Mouse (Mus musculus): ENCODE measurements around the gene Il22ra1. TPM values are rescaled to one million over a fixed set of nuclear protein-coding genes. Genes with fewer than 3 reads are reported as not detected.

Il22ra1 gene
- total RNA-seq, 2 experiments from 2014 or later: 0.44 to 0.53 TPM

DNA sequence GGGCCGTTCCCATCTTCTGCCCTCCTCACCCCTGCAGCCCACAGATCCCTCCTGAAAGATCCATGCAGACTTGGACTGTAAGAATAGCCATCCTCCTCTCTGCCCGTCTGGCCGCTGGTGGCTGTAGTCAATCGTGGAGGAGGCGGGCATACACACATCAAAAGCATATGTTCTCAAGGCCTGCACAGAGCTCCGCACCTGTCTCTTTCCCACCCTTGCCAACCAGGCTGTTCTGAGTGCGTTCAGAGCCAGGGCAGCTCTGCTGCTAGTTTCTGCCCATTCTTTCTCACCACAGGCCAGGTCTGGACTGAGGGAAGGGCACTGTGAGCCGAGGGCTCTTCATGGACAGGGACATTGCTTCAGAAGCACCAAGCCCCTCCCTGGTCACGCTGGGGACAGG is 2.2 kb downstream of the Il22ra1 start:
- intact Hi-C loops (cut with DNase I): no loop called here
- no peak for DNase-seq

DNA sequence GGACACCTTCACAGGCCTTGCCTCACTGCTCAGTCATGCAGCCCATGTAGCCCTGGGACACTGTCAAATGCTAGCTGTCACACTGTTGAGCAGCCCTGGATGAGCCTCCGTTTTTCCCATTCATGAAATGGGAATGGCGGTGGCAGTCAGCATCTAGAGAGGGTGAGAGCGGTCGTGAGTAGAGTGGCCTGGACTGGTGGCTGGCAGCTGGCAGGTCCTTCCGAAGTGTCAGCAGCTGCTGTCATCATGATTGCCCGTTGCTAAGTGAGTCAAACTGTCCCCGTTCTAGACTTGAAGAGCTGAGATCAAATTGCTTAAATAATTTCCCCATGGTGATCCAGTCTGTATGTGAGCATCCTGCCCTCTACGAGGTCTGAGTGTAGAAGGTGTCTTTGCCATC is 3.0 kb downstream of the Il22ra1 start:
- DNase-seq: no peak
- intact Hi-C loops (cut with DNase I): no loop called here

DNA sequence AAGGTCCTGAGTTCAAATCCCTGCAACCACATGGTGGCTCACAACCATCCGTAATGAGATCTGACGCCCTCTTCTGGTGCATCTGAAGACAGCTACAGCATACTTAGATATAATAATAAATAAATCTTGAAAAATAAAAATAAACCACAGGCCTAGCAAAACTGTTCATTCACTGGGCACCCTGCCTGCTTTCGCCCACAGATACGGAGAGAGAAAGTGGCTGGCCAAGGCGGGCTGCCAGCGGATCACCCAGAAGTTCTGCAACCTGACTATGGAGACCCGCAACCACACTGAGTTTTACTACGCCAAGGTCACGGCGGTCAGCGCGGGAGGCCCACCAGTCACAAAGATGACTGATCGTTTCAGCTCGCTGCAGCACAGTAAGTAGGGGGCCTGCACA is 5.9 kb downstream of the Il22ra1 start:
- intact Hi-C loops (cut with DNase I): no loop called here
- DNase-seq: no peak

DNA sequence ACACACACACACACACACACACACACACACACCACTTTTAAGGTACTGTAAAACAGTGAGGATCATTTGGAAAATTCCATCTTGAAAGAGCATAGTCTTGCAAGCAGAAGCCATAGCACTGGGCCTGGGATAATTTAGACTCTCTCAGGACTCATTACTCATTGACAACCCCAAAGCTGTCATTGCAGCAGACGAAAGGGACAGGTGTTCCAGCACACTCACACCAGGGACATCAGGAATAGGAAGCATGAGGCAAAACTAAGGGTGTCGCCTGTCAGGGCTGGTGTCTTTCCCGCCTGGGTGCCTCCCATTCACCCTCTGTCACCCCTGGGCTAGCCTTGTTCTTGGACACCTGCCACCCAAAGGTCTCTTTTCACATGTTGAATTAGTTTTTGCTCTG is 8.9 kb downstream of the Il22ra1 start:
- intact Hi-C loops (cut with DNase I): no loop called here
- DNase-seq: no peak

DNA sequence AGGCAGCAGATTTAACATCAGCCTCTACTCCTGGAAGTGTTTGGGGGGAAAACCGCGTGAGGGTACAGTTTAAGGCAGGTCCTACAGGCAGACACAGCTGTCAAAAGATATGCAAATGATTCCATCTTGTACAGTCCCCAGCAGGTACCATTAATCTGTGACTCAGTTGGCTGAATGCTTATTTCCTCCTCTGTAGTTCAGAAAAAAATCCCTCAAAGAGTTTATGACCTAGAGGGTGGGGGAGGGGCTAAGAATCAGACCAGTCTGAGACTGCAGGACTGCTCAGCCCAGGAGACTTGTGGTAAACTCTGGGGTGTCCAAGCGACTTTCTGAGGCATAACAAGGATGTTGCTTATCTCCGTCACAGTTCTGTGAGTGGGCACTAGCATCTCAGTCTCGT is 10.3 kb downstream of the Il22ra1 start:
- intact Hi-C loops (cut with DNase I): no loop called here
- no peak for DNase-seq

DNA sequence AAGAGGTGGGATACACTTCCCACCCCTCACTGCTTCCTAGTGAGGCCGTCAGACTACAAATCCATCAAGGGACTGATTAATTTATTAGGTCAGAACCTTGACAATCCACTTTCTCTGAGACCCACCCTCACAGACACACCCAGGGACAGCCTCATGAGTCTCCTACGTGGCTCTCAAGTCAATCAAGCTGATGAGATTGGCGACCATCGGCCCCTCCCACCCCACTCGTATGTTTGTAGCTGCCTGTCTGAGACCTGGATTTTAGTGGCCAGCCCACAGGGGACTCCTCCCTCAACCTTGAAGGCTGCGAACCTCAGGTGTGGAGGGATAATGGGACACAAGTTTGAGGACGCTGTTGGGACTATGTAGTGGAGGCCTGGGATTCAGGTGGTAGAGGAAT is 11.2 kb downstream of the Il22ra1 start:
- intact Hi-C loops (cut with DNase I): no loop called here
- DNase-seq: no peak

DNA sequence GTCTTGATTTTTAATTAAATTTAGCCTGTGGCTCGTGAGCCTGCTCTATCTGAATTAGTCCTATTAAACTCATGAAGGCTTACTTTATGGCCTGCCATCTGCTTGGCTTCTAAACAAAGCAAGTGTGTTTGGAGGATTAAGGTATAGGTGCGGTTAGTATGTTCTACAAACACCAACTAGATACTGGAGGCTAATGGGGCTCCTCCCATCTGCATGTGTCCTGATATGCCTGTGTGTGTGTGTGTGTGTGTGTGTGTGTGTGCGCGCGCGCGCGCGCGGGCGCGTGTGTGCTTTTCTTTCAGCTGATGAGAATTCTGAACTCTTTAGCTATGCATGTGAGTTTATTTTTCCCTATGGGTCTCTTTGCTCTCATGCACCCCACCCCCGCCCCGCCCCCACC is 11.7 kb downstream of the Il22ra1 start:
- intact Hi-C loops (cut with DNase I): no loop called here
- DNase-seq: no peak

DNA sequence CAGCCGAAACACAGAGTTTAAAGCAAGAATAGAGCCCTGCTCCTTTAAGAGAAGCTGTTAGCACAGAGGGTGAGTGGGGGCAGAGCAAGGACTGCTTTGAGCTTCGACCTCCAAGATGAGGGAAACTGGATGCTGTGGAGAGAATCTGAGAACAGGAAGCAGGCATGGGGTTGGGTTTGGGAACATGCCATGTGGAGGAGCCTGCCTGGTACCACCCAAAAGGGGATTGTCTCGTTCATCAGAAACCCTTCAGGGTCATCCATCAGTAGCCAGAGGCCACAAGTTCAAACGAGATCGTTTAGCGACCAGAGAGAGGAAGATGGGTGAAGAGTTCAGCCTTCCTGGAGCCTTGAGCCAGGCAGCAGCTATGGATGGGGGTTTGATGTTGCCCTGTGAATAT is 15.5 kb downstream of the Il22ra1 start:
- intact Hi-C loops (cut with DNase I): no loop called here
- DNase-seq: no peak

DNA sequence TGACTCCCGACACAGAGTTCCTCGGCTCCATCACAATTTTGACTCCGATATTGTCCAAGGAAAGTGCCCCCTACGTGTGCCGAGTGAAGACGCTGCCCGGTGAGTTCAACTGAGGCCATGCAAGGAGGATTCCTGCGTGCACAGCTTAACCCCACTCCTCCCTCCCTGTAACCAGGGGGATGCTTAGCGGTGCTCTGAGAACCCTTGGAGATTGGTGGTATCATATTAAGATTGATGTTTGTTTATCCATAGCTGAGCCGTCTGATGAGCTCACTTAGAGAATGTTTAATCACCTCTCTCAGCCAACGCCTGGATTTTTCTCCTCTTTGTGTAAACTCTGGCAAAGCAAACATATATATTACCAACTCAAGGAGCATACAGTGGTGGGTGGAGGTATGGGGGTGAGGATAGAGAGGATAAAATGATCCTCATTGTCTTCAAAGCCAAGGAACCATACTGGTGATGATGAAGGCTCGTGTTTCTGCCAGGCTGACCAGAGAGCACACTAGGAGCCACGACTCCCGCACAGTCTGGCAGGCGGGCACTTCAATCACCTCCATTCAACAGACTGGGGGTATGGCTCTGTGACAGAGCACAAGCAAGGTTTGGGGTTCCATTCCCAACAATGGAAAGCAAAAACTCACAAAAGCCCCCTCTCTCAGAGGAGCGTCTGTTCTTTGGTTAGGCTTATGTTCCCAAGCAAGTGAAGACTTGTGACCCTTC is 16.9 kb downstream of the Il22ra1 start:
- intact Hi-C loops (cut with DNase I): no loop called here
- DNase-seq: no peak

DNA sequence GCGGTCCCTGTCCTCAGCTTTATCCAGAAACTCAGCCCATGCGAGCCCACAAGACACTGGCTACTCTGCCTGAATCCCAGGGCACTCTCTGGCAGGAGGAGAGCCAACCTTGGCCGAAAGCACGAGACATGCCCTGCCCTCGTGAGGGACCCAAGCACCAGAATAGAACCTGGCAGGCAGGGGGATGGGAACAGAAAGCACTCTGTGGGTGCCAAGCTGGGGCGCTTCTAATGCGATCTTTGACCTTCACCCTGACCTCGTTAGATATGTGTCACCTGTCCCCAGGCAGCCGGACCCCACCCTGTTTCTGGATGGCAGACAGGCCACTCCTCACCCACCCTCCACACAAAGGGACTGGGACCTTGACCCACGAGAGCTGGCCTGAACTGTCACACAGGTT is 17.6 kb downstream of the Il22ra1 start:
- peak; percentile 47 to 67 for DNase-seq
- intact Hi-C loops (cut with DNase I): no loop called here

DNA sequence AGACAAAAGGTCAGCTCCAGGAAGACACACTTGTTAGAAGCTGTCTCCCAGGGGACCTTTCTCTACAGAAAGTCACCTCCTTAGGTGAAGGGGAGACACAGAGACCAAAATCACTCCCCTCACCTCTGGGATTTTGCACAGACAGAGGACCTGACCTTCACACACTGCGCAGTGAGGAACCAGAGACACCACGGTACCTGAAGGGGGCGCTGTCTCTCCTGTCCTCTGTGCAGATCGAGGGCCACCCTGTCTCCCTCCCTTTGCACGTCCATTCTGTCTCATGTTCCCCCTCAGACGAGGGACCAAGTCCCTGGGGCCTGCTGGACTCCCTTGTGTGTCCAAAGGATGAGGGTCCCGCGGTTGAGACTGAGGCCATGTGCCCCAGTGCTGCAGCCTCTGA is 22.9 kb downstream of the Il22ra1 start:
- DNase-seq: no peak
- intact Hi-C loops (cut with DNase I): no loop called here

DNA sequence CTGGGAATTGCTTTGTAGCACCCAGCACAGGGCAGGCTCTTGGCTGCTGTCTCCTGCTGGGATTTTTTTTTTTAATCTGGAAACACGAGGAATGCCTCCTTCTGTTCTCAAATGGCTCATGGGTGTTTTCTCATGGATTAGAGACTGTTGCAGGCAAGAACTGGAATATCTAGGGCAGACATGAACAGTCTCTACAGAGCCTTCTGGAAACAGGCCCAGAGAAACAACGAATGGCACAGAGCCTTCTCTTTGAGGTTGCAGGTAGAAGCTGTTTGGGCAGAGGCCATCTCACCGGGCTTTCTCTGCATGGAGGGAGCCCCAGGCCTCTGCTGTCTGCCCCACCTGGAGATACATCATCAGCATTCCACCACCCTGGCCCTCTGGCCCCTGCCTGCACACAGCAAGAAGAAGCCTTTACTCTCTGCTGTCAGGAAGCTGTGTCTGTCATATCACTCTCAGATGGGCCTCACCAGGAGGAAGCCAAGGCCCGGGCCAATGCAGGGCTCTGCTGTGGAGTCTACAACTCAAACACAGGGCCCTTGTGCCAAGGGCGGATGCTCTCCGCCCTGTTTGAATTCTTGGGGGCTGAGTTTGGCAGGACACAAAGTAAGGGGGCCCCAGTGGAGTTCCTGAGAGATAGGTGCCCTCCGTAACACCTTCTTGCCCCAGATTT is 24.3 kb downstream of the Il22ra1 start:
- DNase-seq: no peak
- intact Hi-C loops (cut with DNase I): no loop called here

DNA sequence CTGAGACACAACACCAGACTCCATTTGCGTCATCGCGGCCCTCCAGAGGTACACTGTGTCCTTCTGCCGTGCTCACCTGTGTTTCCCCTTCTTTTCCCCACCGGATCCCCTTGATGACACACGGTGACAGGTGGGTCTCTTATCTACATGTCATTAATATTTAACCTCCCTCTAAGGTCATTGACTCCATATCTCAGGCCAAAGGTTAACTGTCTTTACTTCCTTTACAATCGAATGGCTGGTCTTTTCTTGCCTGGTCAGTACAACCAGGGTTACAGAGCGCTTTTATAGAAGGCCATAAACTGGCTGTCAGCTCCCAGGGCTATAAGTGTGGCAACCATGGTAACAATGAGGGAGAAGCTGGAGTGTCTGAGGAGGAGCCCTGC is 24.8 kb downstream of the Il22ra1 start:
- intact Hi-C loops (cut with DNase I): no loop called here

DNA sequence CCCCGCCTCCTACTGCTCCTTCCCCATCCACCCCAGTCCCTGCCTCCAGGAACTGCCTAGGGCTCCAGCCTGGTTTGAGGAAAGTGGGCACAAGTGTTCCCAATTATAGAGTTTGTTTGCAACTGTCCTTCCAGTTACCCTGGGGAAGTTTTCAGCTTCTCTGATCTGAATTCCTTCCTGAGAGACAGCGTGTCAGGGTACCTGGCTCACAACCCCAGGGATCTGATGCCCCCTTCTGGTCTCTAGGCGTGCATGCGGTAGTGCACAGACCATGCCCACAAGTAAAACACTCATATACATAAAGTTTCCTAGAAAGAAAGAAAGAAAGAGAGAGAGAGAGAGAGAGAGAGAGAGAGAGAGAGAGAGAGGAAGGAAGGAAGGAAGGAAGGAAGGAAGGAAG is 30.4 kb downstream of the Il22ra1 start:
- DNase-seq: peak in 1 of 2 experiments; percentile 24
- intact Hi-C loops (cut with DNase I): no loop called here

More for the DNA sequence above, 24.8 kb downstream of the Il22ra1 start:
- no peak for DNase-seq

DNA sequence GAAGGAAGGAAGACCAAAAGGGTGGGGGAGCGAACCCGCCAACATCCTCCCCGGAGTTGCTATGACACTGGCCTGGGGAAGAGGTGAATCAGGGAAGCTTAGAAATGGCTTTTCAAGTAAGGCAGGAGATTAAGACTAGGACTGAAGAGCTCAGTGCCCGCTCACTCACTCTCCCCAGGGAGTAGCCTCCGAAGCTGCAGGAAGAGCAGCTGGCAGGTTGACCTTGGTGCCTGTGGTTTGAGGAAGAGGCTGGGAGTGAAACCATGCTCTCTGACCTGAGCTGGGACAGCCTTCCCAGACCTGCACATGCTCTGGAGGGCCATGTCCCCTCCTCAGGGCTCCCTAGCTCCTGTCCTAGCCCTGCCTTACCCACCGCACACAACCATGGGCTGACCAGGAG is 30.9 kb downstream of the Il22ra1 start:
- intact Hi-C loops (cut with DNase I): no loop called here
- DNase-seq: no peak

DNA sequence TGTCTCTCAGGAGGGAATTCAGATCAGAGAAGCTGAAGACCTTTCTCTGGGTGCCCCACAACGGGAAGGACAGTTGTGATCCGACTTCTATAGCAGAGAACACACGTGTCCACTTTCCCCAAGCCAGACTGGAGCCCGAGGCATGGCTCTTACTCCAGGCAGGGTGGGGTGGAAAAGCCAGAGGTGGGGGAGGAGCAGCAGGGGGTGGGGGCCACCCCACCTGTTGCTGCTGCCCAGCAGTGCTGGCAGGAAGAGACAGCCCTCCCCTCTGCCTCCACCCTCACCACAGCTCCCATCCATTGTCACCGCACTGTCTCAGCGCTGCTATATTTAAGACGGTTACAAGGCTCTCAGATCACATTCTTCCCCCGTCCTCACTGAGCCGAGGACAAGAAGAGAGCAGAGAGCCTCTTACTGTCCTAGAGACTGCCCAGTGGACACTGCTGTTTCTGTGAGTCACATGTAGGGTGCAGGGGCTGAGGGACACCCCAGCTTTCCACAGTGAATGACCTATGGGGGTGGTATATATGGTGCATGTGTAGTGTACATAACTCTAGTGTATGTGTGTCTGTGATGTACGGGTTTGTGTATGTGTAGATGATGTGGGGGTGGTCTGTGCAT is 31.5 kb downstream of the Il22ra1 start, which contains the start of gene Myom3:
Myom3 (plus strand) TSS at position 360 of the 621 bp plus-strand sequence.
- intact Hi-C loops (cut with DNase I): no loop called here
- DNase-seq: no peak

DNA sequence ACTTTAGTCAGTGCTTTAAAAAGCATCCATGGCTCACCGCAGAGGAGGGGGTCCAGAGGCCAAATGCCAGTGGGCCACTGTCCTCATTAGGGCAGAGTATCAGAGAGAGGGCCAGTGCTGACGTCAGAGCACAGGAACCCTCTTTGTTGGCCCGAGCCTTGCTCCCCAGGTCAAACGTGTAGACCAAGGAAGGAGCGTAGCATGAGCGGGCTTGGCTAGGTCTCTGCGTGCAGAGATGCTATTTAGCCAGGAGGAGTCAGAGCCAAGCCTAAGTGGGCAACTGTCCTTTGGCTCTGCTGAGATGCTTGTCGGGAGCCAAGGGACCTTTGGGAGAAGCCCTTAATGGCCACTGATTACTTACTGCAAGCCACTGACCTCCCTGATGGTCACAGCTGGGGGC is 33.1 kb downstream of the Il22ra1 start:
- no peak for DNase-seq
- intact Hi-C loops (cut with DNase I): no loop called here

DNA sequence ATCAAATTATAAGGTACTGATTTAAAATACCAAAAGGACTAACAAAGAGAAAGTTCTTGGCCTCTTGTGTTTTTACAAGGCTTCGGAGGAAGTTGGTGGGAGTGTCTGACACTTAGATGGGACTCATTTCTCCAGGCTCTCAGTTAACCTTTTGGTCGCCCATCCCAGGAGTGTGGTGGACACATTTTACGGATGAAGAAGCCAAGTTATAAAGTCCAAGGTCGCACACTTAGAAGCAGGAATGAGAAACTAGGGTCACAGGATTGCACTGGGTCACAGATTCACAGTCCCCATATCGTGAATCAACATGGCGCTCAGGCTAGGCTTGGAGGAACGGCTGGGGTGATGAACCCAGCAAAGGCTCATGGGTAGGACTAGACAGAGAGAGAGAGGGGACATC is 33.6 kb downstream of the Il22ra1 start:
- DNase-seq: no peak
- intact Hi-C loops (cut with DNase I): no loop called here

DNA sequence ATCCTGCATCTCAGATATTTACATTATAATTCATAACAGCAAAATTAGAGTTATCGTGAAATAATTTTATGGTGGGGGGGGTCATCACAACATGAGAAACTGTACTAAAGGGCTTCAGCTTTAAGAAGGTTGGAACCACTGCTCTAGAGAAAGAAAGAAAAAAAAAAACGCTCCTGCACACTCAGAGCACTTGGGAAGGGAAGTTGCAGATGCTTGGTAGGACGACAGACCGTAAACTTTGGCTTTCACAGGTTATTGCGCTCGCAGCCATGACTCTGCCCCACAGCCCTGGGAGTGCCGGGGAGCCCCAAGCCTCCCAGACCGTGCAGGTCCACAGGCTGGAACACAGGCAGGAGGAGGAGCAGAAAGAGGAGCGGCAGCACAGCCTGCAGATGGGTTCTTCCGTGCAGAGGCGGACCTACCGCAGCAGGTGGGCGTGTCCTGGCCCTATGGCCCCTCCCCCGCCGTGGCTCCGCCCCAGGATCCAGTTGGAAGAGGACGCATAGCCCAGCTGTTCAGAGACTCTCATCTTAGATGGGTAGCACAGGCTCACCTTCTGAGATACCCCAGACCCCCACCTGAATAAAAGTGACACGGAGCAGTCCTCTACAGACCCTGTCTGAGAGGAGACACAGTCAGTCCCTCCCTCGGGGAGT is 34.4 kb downstream of the Il22ra1 start:
- intact Hi-C loops (cut with DNase I): no loop called here
- peak; percentile 27 to 64 for DNase-seq

DNA sequence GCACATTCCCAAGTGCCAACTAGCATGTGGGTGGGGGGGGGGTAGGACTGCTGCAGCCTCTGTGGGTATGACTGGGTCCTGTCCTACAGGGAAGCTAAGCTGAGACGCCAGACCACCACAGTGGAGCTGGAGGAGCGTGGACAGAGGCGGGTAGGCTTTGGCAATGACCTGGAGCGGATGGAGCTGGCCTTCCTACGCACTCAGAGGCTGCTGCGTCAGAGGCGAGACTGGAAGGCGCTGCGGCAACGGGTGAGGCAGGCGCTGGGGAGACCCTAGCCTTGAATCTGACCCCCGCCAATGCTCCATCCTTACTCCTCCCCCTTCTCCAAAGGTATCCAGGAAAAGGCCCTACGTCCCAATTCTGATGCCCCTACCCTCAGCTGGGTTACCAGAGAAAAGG is 36.7 kb downstream of the Il22ra1 start:
- DNase-seq: no peak
- intact Hi-C loops (cut with DNase I): loop anchor here (5.0 kb wide), 2 partner anchors 52 to 82 kb away; no protein-coding TSS in a partner anchor

DNA sequence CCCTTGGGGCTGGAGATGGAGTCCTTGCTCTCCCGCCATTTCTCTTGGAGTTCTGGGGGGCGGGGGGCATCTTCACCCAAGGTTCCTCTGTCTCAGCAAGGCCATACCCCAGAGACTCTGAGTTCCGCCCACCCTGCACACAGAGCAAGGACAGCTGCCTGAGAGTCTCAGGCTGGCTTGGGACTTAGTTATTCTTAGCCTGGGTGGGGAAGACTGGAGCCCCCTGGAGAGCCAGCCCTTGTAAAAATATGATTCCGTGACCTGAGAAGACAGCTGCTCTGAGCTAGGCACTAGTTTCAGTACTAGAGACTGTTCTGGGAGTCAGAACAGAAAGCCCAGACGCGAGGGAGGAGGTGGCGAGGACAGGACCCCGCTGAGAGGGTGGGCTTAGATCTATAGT is 37.7 kb downstream of the Il22ra1 start:
- intact Hi-C loops (cut with DNase I): loop anchor here (5.0 kb wide), 2 partner anchors 53 to 83 kb away; no protein-coding TSS in a partner anchor
- DNase-seq: no peak
